Mouse (Mus musculus) bone marrow, adult 2 months (tissue): ENCODE results near the gene Cacna2d3. TPM values are rescaled to one million over a fixed set of nuclear protein-coding genes. Genes with fewer than 3 reads are reported as not detected.

Experiments
- H3K27ac ChIP-seq: fragments of 200-500 bp; 2 replicates; pipeline ENCODE4 v1.5.1; 2012; ENCODE audit warnings: low read depth, mild to moderate bottlenecking, control low read depth, inconsistent platforms, low read length; ENCODE audit not compliant: control insufficient read depth, poor library complexity, insufficient read depth
- H3K4me1 ChIP-seq: fragments of 200-500 bp; 2 replicates; pipeline ENCODE4 v1.6.1; 2011; ENCODE audit warnings: low read length; ENCODE audit not compliant: control insufficient read depth, insufficient read depth
- H3K4me3 ChIP-seq: fragments of 200-500 bp; replicated peaks from 2 replicates; pipeline ENCODE3; 2011; ENCODE audit warnings: mild to moderate bottlenecking, low read depth, low read length, control low read depth; ENCODE audit not compliant: control insufficient read depth
- CTCF ChIP-seq: fragments of 200-500 bp; IDR thresholded peaks from 2 replicates; pipeline ENCODE4 v1.5.1; 2011; ENCODE audit warnings: low read length, control low read depth; ENCODE audit not compliant: control insufficient read depth, insufficient read depth
- POLR2A ChIP-seq: fragments of 200-500 bp; IDR thresholded peaks from 2 replicates; pipeline ENCODE4 v1.6.1; 2011; ENCODE audit warnings: low read depth, mild to moderate bottlenecking, control low read depth, low read length, borderline replicate concordance; ENCODE audit not compliant: control insufficient read depth
- WGBS: fragments of 180-500 bp; shearing (Covaris S2); methylation state at CpG from one replicate; pipeline ENCODE4 v1.1.7; 2018; 5-methylcytosine and 5-hydroxymethylcytosine counted together
- polyA plus RNA-seq: library from polyadenylated mRNA; stranded (reverse); fragments of >200 nt; gene quantifications from 2 replicates; pipeline ENCODE4 v1.2.4, GENCODE M21; 2011; ENCODE audit warnings: low replicate concordance; ENCODE audit not compliant: missing spikeins, insufficient read depth, insufficient read length

The Cacna2d3 gene
- polyA plus RNA-seq, 1 experiment: 1.00 TPM

DNA sequence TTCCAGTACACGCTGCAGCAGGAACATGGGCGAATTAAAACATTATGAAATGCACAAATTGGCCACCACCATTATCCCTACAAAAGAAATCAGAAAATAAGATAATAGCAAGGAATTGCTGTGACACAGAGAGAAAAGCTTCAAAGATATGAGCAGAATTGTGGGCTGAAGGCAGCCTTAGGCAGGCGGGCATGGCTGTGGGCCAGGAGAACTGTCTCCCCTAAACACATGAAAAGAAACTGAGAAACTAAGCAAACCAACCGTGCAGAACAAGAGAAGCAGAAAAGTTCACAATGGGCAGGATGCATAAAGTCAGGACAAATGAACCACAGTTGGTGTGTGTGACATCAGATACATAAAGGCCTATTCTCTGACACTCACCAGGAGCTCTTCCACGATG, 51.8 kb downstream of the Cacna2d3 start:
- Histone ChIP-seq H3K4me1 (no peaks in the 10 kb centered on the region), H3K27ac (no peak overlapping the region), H3K4me3 (no peak overlapping the region)
- 74% methylated on average over 5 of the region's 5 CpGs for WGBS
- TF ChIP-seq CTCF (no peak), POLR2A (no peak)

DNA sequence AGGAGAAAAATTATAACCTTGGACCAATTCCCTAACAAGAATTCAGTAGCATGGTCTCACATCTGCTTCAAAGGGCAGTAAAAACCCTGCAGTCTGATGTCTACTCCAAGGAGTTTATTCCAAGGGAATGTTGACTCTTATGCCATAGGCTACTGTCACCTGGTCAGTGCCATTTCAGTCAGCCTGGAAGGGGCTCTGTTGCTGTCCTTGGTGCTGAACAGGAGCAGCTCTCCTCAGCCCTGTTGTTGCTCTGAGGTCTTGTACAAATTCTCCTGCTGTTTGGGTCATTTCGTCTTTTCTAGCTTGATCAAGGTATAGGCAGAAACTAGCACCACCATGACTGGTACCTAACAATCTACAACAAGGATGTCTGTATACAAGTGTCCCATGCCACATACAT, 64.7 kb downstream of the Cacna2d3 start:
- Histone ChIP-seq H3K4me1 (no peaks in the 10 kb centered on the region), H3K4me3 (no peak overlapping the region), H3K27ac (no peak overlapping the region)
- TF ChIP-seq CTCF (no peak), POLR2A (no peak)
- 42% methylated on average over 1 of the region's 1 CpGs for WGBS

DNA sequence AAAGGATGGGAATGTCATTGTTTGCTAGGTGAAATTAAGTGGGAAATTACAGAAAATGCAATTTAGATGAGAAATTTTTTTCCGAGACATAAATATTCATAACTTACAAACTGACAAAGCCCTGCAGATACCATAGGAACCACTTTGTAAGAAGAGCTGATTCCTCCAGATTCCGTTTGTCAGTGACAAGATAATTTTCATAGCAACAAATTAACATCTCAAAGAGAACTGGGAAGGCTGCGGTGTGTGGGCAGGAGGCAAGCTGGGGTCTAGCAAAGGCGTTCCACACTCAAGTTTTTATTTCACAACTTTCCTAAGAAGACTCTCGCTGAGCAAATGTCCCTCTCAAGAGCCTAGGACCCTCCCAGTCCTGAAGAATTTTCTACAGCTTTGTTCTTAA, 71.1 kb downstream of the Cacna2d3 start:
- TF ChIP-seq POLR2A (no peak), CTCF (no peak)
- no peak overlapping the region for H3K27ac ChIP-seq
- H3K4me3 ChIP-seq: no peak overlapping the region
- no peaks in the 10 kb centered on the region for H3K4me1 ChIP-seq
- WGBS: 69% methylated on average over 5 of the region's 5 CpGs

DNA sequence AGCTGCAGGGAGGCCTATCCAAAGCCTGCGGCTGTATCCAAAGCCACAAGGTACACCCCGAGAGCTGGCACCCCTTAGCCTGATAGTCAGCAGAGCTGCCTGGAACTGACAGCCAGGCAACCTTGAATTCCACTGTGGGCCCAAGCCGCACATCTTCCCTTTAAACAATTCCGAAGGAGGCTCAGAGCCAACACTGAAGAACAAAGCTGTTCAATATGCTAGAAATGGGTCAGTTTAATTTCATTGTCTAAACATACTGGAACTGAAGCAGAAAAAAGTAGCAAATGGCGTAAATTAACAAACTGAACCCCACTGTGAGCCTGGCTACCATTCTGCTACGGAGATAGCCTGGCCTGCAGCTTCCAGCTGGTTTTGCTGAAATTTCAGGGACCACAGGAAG, 72.9 kb downstream of the Cacna2d3 start:
- no peaks in the 10 kb centered on the region for H3K4me1 ChIP-seq
- 75% methylated on average over 6 of the region's 6 CpGs for WGBS
- no peak overlapping the region for H3K4me3 ChIP-seq
- H3K27ac ChIP-seq: no peak overlapping the region
- TF ChIP-seq CTCF (no peak), POLR2A (no peak)

DNA sequence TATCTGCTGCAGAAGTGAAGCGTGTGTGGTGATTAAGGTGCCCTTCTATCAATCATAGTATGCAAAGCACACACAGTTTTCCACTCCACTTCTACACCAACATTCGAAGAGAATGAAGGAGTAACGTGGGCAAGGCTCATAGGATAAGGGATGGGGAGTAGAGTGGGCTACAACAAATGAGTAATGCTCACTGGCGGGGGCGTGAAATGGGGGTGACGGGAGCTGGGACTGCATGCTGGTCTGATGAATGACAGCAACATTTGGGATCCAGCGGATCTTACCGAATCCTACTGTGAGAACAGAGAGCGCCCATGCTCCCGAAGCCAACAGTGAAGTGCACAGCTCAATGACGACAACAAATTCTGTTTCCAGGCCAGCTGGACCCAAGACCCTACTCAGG, 76.2 kb downstream of the Cacna2d3 start:
- TF ChIP-seq POLR2A (no peak), CTCF (no peak)
- no peaks in the 10 kb centered on the region for H3K4me1 ChIP-seq
- WGBS: 73% methylated on average over 11 of the region's 11 CpGs
- H3K4me3 ChIP-seq: no peak overlapping the region
- H3K27ac ChIP-seq: no peak overlapping the region

DNA sequence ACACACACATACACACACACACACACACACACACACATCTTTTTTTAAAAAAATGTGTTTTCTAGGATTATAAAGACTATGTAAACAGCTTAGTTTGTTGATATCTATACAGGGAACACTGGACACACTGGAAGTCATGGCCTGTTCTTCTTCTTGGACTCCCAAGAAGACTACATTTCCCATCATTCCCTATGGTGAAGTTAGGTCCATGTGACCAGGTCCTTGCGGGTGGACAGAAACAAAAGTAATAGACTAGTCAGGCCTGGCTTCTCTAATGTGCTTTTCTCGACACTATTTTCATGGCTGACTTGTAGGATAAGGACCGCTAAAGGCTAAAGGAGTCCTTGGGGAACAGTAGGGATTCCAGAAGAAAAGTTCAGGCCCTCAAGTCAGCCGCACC, 78.4 kb downstream of the Cacna2d3 start:
- TF ChIP-seq POLR2A: no peak
- H3K4me1 ChIP-seq: no peaks in the 10 kb centered on the region
- 73% methylated on average over 4 of the region's 4 CpGs for WGBS
- H3K27ac ChIP-seq: no peak overlapping the region
- no peak overlapping the region for H3K4me3 ChIP-seq

DNA sequence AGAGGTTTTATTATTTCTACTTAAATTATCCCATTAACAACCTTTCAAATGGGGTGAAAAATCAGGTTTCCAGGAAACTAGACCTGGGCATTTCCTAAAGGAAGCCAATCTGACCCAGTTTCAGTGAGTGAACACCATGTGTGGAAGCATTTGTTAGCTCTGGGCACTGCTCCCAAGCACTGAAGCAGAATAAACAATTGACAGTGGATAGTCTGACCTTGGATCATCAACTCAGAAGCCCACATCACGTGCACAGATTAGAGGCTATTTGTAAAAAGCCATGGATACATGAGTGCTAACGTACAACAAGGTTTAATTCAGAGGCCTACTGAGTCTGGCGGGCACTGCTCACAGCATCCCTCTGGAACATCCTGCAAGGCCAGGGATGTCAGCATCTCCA, 82.4 kb downstream of the Cacna2d3 start:
- H3K4me1 ChIP-seq: no peaks in the 10 kb centered on the region
- H3K4me3 ChIP-seq: no peak overlapping the region
- TF ChIP-seq POLR2A (no peak), CTCF (no peak)
- H3K27ac ChIP-seq: no peak overlapping the region
- 70% methylated on average over 3 of the region's 3 CpGs for WGBS

DNA sequence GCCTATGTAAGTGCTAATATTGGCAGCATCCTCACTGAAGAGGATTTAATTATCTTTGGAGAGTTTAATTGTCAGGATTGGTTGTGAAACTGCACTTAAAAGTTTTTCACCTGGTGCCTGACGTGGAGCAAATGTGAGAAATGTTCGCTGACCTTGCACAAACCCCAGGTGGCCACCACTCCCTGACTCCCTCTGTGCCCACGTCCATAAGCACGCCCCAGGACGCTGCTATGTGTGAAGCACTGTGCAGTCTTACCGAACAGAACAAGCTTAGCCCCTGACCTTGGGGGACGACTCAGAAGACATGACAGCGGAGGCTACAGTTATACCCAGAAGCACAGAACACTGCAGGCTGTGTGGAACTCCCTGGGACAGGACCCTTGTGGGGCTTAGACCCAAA, 93.5 kb downstream of the Cacna2d3 start:
- Histone ChIP-seq H3K4me3 (no peak overlapping the region), H3K27ac (no peak overlapping the region), H3K4me1 (no peaks in the 10 kb centered on the region)
- TF ChIP-seq CTCF: no peak
- TF ChIP-seq POLR2A: no peak
- WGBS: 72% methylated on average over 8 of the region's 8 CpGs

DNA sequence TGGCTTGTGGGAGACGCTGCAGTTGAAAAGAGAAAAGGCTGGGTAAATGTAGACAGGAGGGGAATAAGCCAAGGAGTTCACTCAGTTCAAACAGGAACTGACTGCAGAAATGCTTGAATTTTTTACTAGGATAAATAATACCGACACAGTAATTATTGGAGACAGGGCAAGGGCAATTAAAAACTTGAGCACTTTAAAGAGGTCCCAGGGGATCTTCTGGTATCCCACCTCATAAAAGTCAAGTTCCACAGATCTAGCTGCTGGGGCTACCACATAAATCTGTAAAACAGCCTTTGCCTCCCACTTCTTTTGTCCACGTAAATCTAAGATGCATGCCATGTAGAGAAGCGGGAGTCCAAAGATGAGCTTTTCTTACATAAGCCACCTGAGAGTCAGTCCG, 109.2 kb downstream of the Cacna2d3 start:
- H3K4me3 ChIP-seq: no peak overlapping the region
- TF ChIP-seq CTCF (no peak), POLR2A (no peak)
- H3K27ac ChIP-seq: no peak overlapping the region
- no peaks in the 10 kb centered on the region for H3K4me1 ChIP-seq
- WGBS: 75% methylated on average over 5 of the region's 5 CpGs

DNA sequence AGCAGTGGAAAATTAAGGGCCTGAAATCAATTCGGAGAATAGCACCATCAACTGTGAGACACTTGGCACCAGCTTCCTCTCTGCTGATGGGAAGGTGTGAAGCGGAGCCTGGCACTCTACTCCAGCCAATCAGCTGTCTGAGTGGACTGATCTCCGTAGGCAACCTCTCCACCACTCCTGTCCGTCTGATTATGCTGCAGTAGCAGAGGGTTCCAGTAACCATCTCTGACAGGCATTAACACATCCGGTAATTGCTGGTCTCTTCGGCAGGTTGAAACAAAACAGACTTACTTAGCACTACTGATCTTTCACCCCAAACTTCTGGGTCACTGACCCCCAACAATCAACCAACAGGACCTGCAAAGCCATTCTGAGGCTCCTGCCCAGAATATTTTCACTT, 112.9 kb downstream of the Cacna2d3 start:
- WGBS: 72% methylated on average over 6 of the region's 6 CpGs
- Histone ChIP-seq H3K4me3 (no peak overlapping the region), H3K4me1 (no peaks in the 10 kb centered on the region), H3K27ac (no peak overlapping the region)
- no peak for TF ChIP-seq POLR2A
- TF ChIP-seq CTCF: no peak
